Mouse (Mus musculus): Measurements from ENCODE around the gene Oas1d.

DNA sequence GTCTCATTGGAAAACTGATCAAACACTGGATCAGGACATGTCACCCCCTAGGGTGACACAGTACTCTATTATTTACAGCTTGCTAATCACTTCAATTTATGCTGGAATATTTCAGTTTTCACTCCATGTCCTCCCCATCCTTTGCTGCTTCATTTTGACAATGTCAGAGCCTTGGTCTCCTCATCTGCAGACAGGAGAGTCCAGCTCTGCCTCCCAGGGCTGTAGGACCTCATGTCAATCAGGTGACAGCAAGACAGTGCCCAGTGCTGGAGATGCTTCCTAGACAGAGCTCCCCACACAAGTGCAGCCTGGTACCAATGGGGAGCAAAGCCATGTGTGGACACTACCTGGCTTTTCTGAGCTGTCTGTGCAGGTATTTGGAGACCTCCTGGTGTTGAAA lies 15.6 kb upstream of the Oas1d start:
- TF ChIP-seq CTCF (IDR thresholded peaks at IDR 0.05; ENCODE audit: low read depth) (no peak), EP300 (optimal IDR thresholded peaks at IDR 0.05) (no peak)

Data from stomach, postnatal 0 days (tissue).